Mouse (Mus musculus): ENCODE data around the gene Rnh1.

DNA sequence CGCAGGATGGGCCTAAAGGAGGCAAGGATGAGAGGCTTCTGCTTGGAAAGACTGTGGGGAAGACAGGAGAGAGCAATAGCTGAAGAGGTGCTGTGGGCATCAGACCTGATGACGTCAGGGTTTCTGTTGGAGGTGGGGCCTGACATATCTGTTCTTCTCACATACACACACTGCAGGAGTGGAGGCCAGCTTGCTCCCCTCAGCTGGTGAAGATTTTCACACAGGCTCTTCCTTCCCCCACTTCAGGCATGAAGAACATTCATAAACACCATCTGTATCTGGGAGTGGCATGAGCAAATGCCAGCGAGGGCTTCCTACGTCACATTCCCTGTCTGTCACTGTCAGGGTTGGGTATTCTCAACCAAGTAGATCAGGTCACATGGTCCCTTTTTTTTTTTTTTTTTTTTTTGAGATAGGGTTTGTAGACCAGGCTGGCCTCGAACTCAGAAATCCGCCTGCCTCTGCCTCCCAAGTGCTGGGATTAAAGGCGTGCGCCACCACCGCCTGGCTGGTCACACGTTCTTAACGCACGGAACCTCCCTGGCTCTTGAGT is 26.5 kb downstream of the Rnh1 start:
- TF ChIP-seq GABPA (IDR thresholded peaks at IDR 0.05; ENCODE audit: low read depth, low read length) (no peak), MAX (IDR thresholded peaks at IDR 0.05; ENCODE audit: low read length) (no peak), ZC3H11A (IDR thresholded peaks at IDR 0.05; ENCODE audit: low read depth, low read length) (no peak), MYB (IDR thresholded peaks at IDR 0.05; ENCODE audit: low read depth, low read length) (no peak), TAL1 (IDR thresholded peaks at IDR 0.05; ENCODE audit: low read length) (no peak), POLR2A (IDR thresholded peaks at IDR 0.05; ENCODE audit: control insufficient read depth in 1 of 2, insufficient read depth in 1 of 2, low read depth in 1 of 2, low read length in 2 of 2, poor library complexity in 1 of 2) (no peak), CTCF (IDR thresholded peaks at IDR 0.05 in 2 of 3, conservative IDR thresholded peaks at IDR 0.05 in 1 of 3; ENCODE audit: control insufficient read depth in 1 of 3, insufficient read depth in 1 of 3, low read depth in 2 of 3, low read length in 3 of 3, poor library complexity in 1 of 3, severe bottlenecking in 1 of 3) (no peak), EP300 (IDR thresholded peaks at IDR 0.05; ENCODE audit: low read depth in 1 of 2, low read length in 2 of 2) (no peak), HCFC1 (IDR thresholded peaks at IDR 0.05; ENCODE audit: low read depth, low read length) (no peak), KAT2A (conservative IDR thresholded peaks at IDR 0.05; ENCODE audit: low read depth, low read length) (no peak), E2F4 (IDR thresholded peaks at IDR 0.05; ENCODE audit: borderline replicate concordance, low read depth, low read length) (no peak), JUND (IDR thresholded peaks at IDR 0.05; ENCODE audit: low read depth, low read length) (no peak), TCF12 (IDR thresholded peaks at IDR 0.05; ENCODE audit: low read depth, low read length) (0 out of 2 replicates have a peak, but pooled peaks have one; percentile 12)

All from MEL (cell line).